Mouse (Mus musculus) megakaryocyte, embryonic 14.5 days (primary cell): ENCODE results near the gene Ccdc191.

ENCODE experiments used
- FLI1 ChIP-seq: IDR thresholded peaks from 2 replicates; pipeline ENCODE4 v1.6.1; 2012; ENCODE audit warnings: low read length, inconsistent platforms, mixed read lengths
- GATA1 ChIP-seq: IDR thresholded peaks from 3 replicates; pipeline ENCODE4 v1.6.1; 2012; ENCODE audit warnings: mixed read lengths, low read length, inconsistent platforms, borderline replicate concordance

DNA sequence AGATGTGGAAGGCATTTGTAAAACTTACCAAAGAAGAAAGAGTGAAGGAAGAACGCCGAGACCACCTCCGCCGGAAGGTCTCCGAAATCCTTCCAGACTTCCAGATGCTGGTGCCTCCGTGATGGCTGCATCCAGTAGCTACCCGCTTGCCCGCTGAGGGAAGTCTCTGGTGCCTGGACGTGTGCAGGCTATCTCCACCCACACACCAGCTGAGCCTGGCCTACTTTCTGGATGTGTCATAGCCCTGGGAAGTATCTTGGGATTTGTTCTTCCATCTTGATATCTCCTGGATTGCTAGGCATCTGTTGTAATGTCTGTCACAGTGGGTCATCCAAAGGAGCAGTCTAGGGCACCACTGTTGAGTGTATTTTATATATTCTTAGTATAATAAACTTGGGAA lies 73.7 kb downstream of the Ccdc191 start:
- no peak for TF ChIP-seq GATA1
- no peak for TF ChIP-seq FLI1
